Mouse (Mus musculus) embryonic facial prominence, embryonic 14.5 days (tissue): ENCODE measurements around the gene Scaper. TPM values are rescaled to one million over a fixed set of nuclear protein-coding genes. Genes with fewer than 3 reads are reported as not detected.
A peak's percentile ranks its signal among the peaks of the same experiment; 100 is the strongest.

ENCODE experiments used
- ATAC-seq: fragments of 200-750 bp; cut with Nextera tagmentation; 2 replicates; pipeline ENCODE4 v1.8.0; 2017; ENCODE audit warnings: low read depth, moderate number of reproducible peaks, moderate TSS enrichment
- DNase-seq: peaks from one replicate; pipeline ENCODE4 v3.0.0-alpha.2; 2015; ENCODE audit warnings: low spot score
- H3K27ac ChIP-seq: fragments of 300-500 bp; sonication (generic); replicated peaks from 2 replicates; pipeline ENCODE4 v1.5.1; 2014; ENCODE audit warnings: low read depth, mild to moderate bottlenecking, low read length, moderate library complexity
- H3K27me3 ChIP-seq: fragments of 300-500 bp; sonication (generic); replicated peaks from 2 replicates; pipeline ENCODE4 v1.6.1; 2014; ENCODE audit warnings: low read length; ENCODE audit not compliant: control insufficient read depth, insufficient read depth
- H3K36me3 ChIP-seq: fragments of 300-500 bp; sonication (generic); 2 replicates; pipeline ENCODE4 v1.6.1; 2014; ENCODE audit warnings: low read length, mixed read lengths; ENCODE audit not compliant: control insufficient read depth, insufficient read depth
- H3K4me1 ChIP-seq: fragments of 300-500 bp; sonication (generic); 2 replicates; pipeline ENCODE4 v1.6.1; 2014; ENCODE audit warnings: antibody characterized with exemption, low read length; ENCODE audit not compliant: control insufficient read depth, insufficient read depth
- H3K4me2 ChIP-seq: fragments of 300-500 bp; sonication (generic); 2 replicates; pipeline ENCODE4 v1.6.1; 2014; ENCODE audit warnings: low read depth, mild to moderate bottlenecking, low read length, moderate library complexity, mixed read lengths
- H3K4me3 ChIP-seq: fragments of 300-500 bp; sonication (generic); 2 replicates; pipeline ENCODE4 v1.5.1; 2014; ENCODE audit warnings: low read depth, mild to moderate bottlenecking, low read length
- H3K9ac ChIP-seq: fragments of 300-500 bp; sonication (generic); 2 replicates; pipeline ENCODE4 v1.6.1; 2014; ENCODE audit warnings: low read depth, mild to moderate bottlenecking, low read length, moderate library complexity, mixed read lengths
- H3K9me3 ChIP-seq: fragments of 300-500 bp; sonication (generic); 2 replicates; pipeline ENCODE4 v1.6.1; 2016; ENCODE audit warnings: low read length; ENCODE audit not compliant: control insufficient read depth
- WGBS: fragments of 180-500 bp; shearing (Covaris S2); extraction: QIAGEN DNeasy Blood & Tissue Kit; methylation state at CpG from one replicate; pipeline ENCODE4 v1.1.7; 2014; 5-methylcytosine and 5-hydroxymethylcytosine counted together
- polyA plus RNA-seq: library from polyadenylated mRNA; unstranded; fragments of >200 nt; fragmentation: Nextera tagmentation; extraction: Ambion mirVana; gene quantifications from 2 replicates; pipeline ENCODE4 v1.2.1, GENCODE M21; 2014

The Scaper gene
- polyA plus RNA-seq, 1 experiment from 2014 or later = 12.2 TPM

GRCm38 (mm10) chr9:55540888-55541287, 397.0 kb downstream of the Scaper start:
- Histone ChIP-seq H3K4me3 (peak overlapping the region; percentile 43), H3K9ac (peak overlapping the region; percentile 55), H3K27me3 (peaks cover 83% of the 10 kb centered on the region), H3K27ac (no peak overlapping the region), H3K36me3 (no peaks in the 10 kb centered on the region), H3K9me3 (no peaks in the 10 kb centered on the region), H3K4me1 (0 out of 2 replicates have a peak, but pooled peaks cover 4% of the 10 kb centered on the region), H3K4me2 (peak overlapping the region; percentile 66)
- WGBS = under 1% methylated on average over 28 of the region's 28 CpGs
- ATAC-seq (peak; percentile 96), DNase-seq (peak; percentile 95)

- Histone ChIP-seq H3K4me2 (peak overlapping the region; percentile 66), H3K36me3 (no peaks in the 10 kb centered on the region), H3K9ac (peak overlapping the region; percentile 55), H3K4me3 (peak overlapping the region; percentile 43), H3K27me3 (peaks cover 78% of the 10 kb centered on the region), H3K4me1 (0 out of 2 replicates have a peak, but pooled peaks cover 4% of the 10 kb centered on the region), H3K27ac (peak overlapping the region; percentile 45; the same call in 1 of the 2 replicates), H3K9me3 (no peaks in the 10 kb centered on the region)
- DNase-seq (no peak), ATAC-seq (no peak)
- WGBS = 0% methylated on average over 12 of the region's 12 CpGs
Observed at GRCm38 (mm10) chr9:55540391-55540770, 397.5 kb downstream of the Scaper start.

- 2% methylated on average over 31 of the region's 31 CpGs for WGBS
- Histone ChIP-seq H3K9me3 (no peaks in the 10 kb centered on the region), H3K4me3 (peak overlapping the region; percentile 43), H3K36me3 (no peaks in the 10 kb centered on the region), H3K4me1 (0 out of 2 replicates have a peak, but pooled peaks cover 4% of the 10 kb centered on the region), H3K27me3 (peaks cover 72% of the 10 kb centered on the region), H3K9ac (peak overlapping the region; percentile 47), H3K4me2 (peak overlapping the region; percentile 66), H3K27ac (peak overlapping the region; percentile 45; the same call in 1 of the 2 replicates)
- ATAC-seq (no peak), DNase-seq (peak; percentile 49)
Observed at GRCm38 (mm10) chr9:55539661-55540390, 398.1 kb downstream of the Scaper start.

GRCm38 (mm10) chr9:55539006-55539405, 398.9 kb downstream of the Scaper start:
- no peak overlapping the region for H3K27ac ChIP-seq
- no peak overlapping the region for H3K4me2 ChIP-seq
- ATAC-seq = no peak
- H3K9me3 ChIP-seq = no peaks in the 10 kb centered on the region
- DNase-seq = no peak
- no peak overlapping the region for H3K4me3 ChIP-seq
- WGBS = 7% methylated on average over 1 of the region's 1 CpGs
- H3K36me3 ChIP-seq = no peaks in the 10 kb centered on the region
- H3K27me3 ChIP-seq = peaks cover 65% of the 10 kb centered on the region
- H3K9ac ChIP-seq = no peak overlapping the region
- H3K4me1 ChIP-seq = 0 out of 2 replicates have a peak, but pooled peaks cover under 1% of the 10 kb centered on the region

- no peaks in the 10 kb centered on the region for H3K4me1 ChIP-seq
- no peaks in the 10 kb centered on the region for H3K9me3 ChIP-seq
- DNase-seq = peak; percentile 61
- H3K4me2 ChIP-seq = peak within 1 kb of the TSS; percentile 66
- H3K9ac ChIP-seq = peak within 1 kb of the TSS; percentile 47
- WGBS = 7% methylated on average over 4 of the region's 4 CpGs
- H3K36me3 ChIP-seq = no peaks in the 10 kb centered on the region
- H3K4me3 ChIP-seq = peak within 1 kb of the TSS; percentile 43
- ATAC-seq = no peak
- no peak within 1 kb of the TSS for H3K27ac ChIP-seq
- peaks cover 60% of the 10 kb centered on the region for H3K27me3 ChIP-seq
Observed at GRCm38 (mm10) chr9:55538377-55538776, 399.5 kb downstream of the Scaper start, which contains the start of gene Isl2. Gene Isl2, plus strand, starts transcription at chr9:55538672.

GRCm38 (mm10) chr9:55535907-55536306, 402.0 kb downstream of the Scaper start:
- Histone ChIP-seq H3K27me3 (peaks cover 38% of the 10 kb centered on the region), H3K4me2 (no peak overlapping the region), H3K4me3 (no peak overlapping the region), H3K9ac (no peak overlapping the region), H3K36me3 (no peaks in the 10 kb centered on the region), H3K9me3 (no peaks in the 10 kb centered on the region), H3K27ac (no peak overlapping the region), H3K4me1 (no peaks in the 10 kb centered on the region)
- ATAC-seq (no peak), DNase-seq (peak; percentile 69)
- 17% methylated on average over 3 of the region's 3 CpGs for WGBS

GRCm38 (mm10) chr9:55525716-55526115, 412.2 kb downstream of the Scaper start:
- no peaks in the 10 kb centered on the region for H3K9me3 ChIP-seq
- ATAC-seq (no peak), DNase-seq (no peak)
- no peak overlapping the region for H3K4me3 ChIP-seq
- H3K4me1 ChIP-seq = no peaks in the 10 kb centered on the region
- WGBS = 37% methylated on average over 4 of the region's 4 CpGs
- H3K27me3 ChIP-seq = no peaks in the 10 kb centered on the region
- H3K36me3 ChIP-seq = no peaks in the 10 kb centered on the region
- no peak overlapping the region for H3K27ac ChIP-seq
- H3K9ac ChIP-seq = no peak overlapping the region
- H3K4me2 ChIP-seq = no peak overlapping the region

- peak within 1 kb of the TSS; percentile 75 for H3K4me2 ChIP-seq
- H3K9ac ChIP-seq = peak within 1 kb of the TSS; percentile 95
- H3K27ac ChIP-seq = peak within 1 kb of the TSS; percentile 85
- H3K36me3 ChIP-seq = no peaks in the 10 kb centered on the region
- H3K27me3 ChIP-seq = no peaks in the 10 kb centered on the region
- WGBS = under 1% methylated on average over 36 of the region's 47 CpGs
- H3K4me3 ChIP-seq = peak within 1 kb of the TSS; percentile 95
- 0 out of 2 replicates have a peak, but pooled peaks cover 6% of the 10 kb centered on the region for H3K4me1 ChIP-seq
- no peaks in the 10 kb centered on the region for H3K9me3 ChIP-seq
- peak; percentile 100 for ATAC-seq
- peak; percentile 99 for DNase-seq
Observed at GRCm38 (mm10) chr9:55512027-55512543, 425.8 kb downstream of the Scaper start, which contains the start of gene Etfa. Gene Etfa, minus strand, starts transcription at chr9:55512243.
